Mouse (Mus musculus) intestine, postnatal 0 days (tissue): ENCODE measurements around the gene Aldh2. TPM values are rescaled to one million over a fixed set of nuclear protein-coding genes. Genes with fewer than 3 reads are reported as not detected.

Source experiments
- ATAC-seq: fragments of 200-750 bp; cut with Nextera tagmentation; 2 replicates; pipeline ENCODE4 v1.8.0; 2017; ENCODE audit warnings: mild to moderate bottlenecking, moderate TSS enrichment, moderate library complexity
- H3K27ac ChIP-seq: fragments of 300-500 bp; sonication (generic); 2 replicates; pipeline ENCODE4 v1.5.1; 2014; ENCODE audit warnings: mild to moderate bottlenecking, low read depth, low read length, moderate library complexity
- H3K27me3 ChIP-seq: fragments of 300-500 bp; sonication (generic); replicated peaks from 2 replicates; pipeline ENCODE4 v1.6.1; 2014; ENCODE audit warnings: low read length, mixed read lengths; ENCODE audit not compliant: control insufficient read depth, insufficient read depth
- H3K36me3 ChIP-seq: fragments of 300-500 bp; sonication (generic); 2 replicates; pipeline ENCODE4 v1.6.1; 2014; ENCODE audit warnings: mild to moderate bottlenecking, moderate library complexity; ENCODE audit not compliant: control insufficient read depth, insufficient read depth
- H3K4me1 ChIP-seq: fragments of 300-500 bp; sonication (generic); replicated peaks from 2 replicates; pipeline ENCODE4 v1.6.1; 2014; ENCODE audit warnings: antibody characterized with exemption, low read length, mixed read lengths; ENCODE audit not compliant: control insufficient read depth, insufficient read depth
- H3K4me2 ChIP-seq: fragments of 300-500 bp; sonication (generic); replicated peaks from 2 replicates; pipeline ENCODE4 v1.6.1; 2014; ENCODE audit warnings: low read depth, mild to moderate bottlenecking, moderate library complexity
- H3K4me3 ChIP-seq: fragments of 300-500 bp; sonication (generic); 2 replicates; pipeline ENCODE4 v1.5.1; 2014; ENCODE audit warnings: low read depth, low read length
- H3K9ac ChIP-seq: fragments of 300-500 bp; sonication (generic); 2 replicates; pipeline ENCODE4 v1.6.1; 2014; ENCODE audit warnings: mild to moderate bottlenecking, low read depth, low read length
- H3K9me3 ChIP-seq: fragments of 300-500 bp; sonication (generic); 2 replicates; pipeline ENCODE4 v1.6.1; 2016; ENCODE audit warnings: mixed run types; ENCODE audit not compliant: control insufficient read depth
- CTCF ChIP-seq: sonication (generic); IDR thresholded peaks from 2 replicates; pipeline ENCODE4 v1.5.1; 2016; ENCODE audit warnings: low read depth, mild to moderate bottlenecking, control low read depth, antibody characterized with exemption, moderate library complexity
- WGBS: fragments of 180-500 bp; shearing (Covaris S2); extraction: QIAGEN DNeasy Blood & Tissue Kit; methylation state at CpG from one replicate; pipeline ENCODE4 v1.1.7; 2014; 5-methylcytosine and 5-hydroxymethylcytosine counted together
- polyA plus RNA-seq: library from polyadenylated mRNA; unstranded; fragments of >200 nt; fragmentation: Nextera tagmentation; extraction: Ambion mirVana; gene quantifications from 2 replicates; pipeline ENCODE4 v1.2.1, GENCODE M21; 2015

Aldh2 gene
- polyA plus RNA-seq, 1 experiment from 2014 or later, result 181 TPM

- TF ChIP-seq CTCF, result no peak
- Histone ChIP-seq H3K9me3 (no peaks in the 10 kb centered on the region), H3K27ac (no peak overlapping the region), H3K4me1 (0 out of 2 replicates have a peak, but pooled peaks cover 3% of the 10 kb centered on the region), H3K27me3 (no peaks in the 10 kb centered on the region), H3K36me3 (peaks cover 30% of the 10 kb centered on the region), H3K4me3 (no peak overlapping the region), H3K4me2 (no peak overlapping the region), H3K9ac (no peak overlapping the region)
- WGBS, result 96% methylated on average over 8 of the region's 8 CpGs
- ATAC-seq, result no peak
Observed at GRCm38 (mm10) chr5:121581945-121582344, 11.7 kb downstream of the Aldh2 start.

GRCm38 (mm10) chr5:121576927-121577488, 16.6 kb downstream of the Aldh2 start:
- no peak for TF ChIP-seq CTCF
- ATAC-seq, result no peak
- H3K9me3 ChIP-seq, result no peaks in the 10 kb centered on the region
- peaks cover 75% of the 10 kb centered on the region for H3K36me3 ChIP-seq
- no peak overlapping the region for H3K9ac ChIP-seq
- H3K4me3 ChIP-seq, result no peak overlapping the region
- H3K4me1 ChIP-seq, result no peaks in the 10 kb centered on the region
- H3K27me3 ChIP-seq, result no peaks in the 10 kb centered on the region
- H3K27ac ChIP-seq, result no peak overlapping the region
- WGBS, result 84% methylated on average over 11 of the region's 11 CpGs
- no peak overlapping the region for H3K4me2 ChIP-seq

- no peak overlapping the region for H3K4me2 ChIP-seq
- ATAC-seq, result no peak
- no peaks in the 10 kb centered on the region for H3K4me1 ChIP-seq
- H3K36me3 ChIP-seq, result peaks cover 86% of the 10 kb centered on the region
- H3K9me3 ChIP-seq, result no peaks in the 10 kb centered on the region
- no peak for TF ChIP-seq CTCF
- WGBS, result 96% methylated on average over 11 of the region's 11 CpGs
- H3K27ac ChIP-seq, result no peak overlapping the region
- H3K27me3 ChIP-seq, result no peaks in the 10 kb centered on the region
- no peak overlapping the region for H3K4me3 ChIP-seq
- no peak overlapping the region for H3K9ac ChIP-seq
Observed at GRCm38 (mm10) chr5:121575867-121576266, 17.8 kb downstream of the Aldh2 start.

GRCm38 (mm10) chr5:121574145-121574544, 19.5 kb downstream of the Aldh2 start:
- Histone ChIP-seq H3K9ac (no peak overlapping the region), H3K27me3 (no peaks in the 10 kb centered on the region), H3K4me1 (no peaks in the 10 kb centered on the region), H3K4me2 (no peak overlapping the region), H3K9me3 (no peaks in the 10 kb centered on the region), H3K27ac (no peak overlapping the region), H3K36me3 (peaks cover 81% of the 10 kb centered on the region), H3K4me3 (no peak overlapping the region)
- TF ChIP-seq CTCF, result no peak
- no peak for ATAC-seq
- 91% methylated on average over 13 of the region's 13 CpGs for WGBS

GRCm38 (mm10) chr5:121570787-121571186, 22.8 kb downstream of the Aldh2 start:
- no peak overlapping the region for H3K4me3 ChIP-seq
- H3K27me3 ChIP-seq, result no peaks in the 10 kb centered on the region
- H3K36me3 ChIP-seq, result peaks cover 60% of the 10 kb centered on the region
- 52% methylated on average over 1 of the region's 1 CpGs for WGBS
- ATAC-seq, result no peak
- no peak overlapping the region for H3K9ac ChIP-seq
- TF ChIP-seq CTCF, result no peak
- H3K4me2 ChIP-seq, result no peak overlapping the region
- no peaks in the 10 kb centered on the region for H3K4me1 ChIP-seq
- no peaks in the 10 kb centered on the region for H3K9me3 ChIP-seq
- no peak overlapping the region for H3K27ac ChIP-seq

GRCm38 (mm10) chr5:121569881-121570420, 23.7 kb downstream of the Aldh2 start:
- ATAC-seq, result no peak

More at GRCm38 (mm10) chr5:121569881-121570420, 23.7 kb downstream of the Aldh2 start:
- Histone ChIP-seq H3K4me1 (0 out of 2 replicates have a peak, but pooled peaks cover 4% of the 10 kb centered on the region), H3K27ac (no peak overlapping the region), H3K4me2 (no peak overlapping the region), H3K4me3 (no peak overlapping the region), H3K9me3 (no peaks in the 10 kb centered on the region), H3K27me3 (no peaks in the 10 kb centered on the region), H3K9ac (no peak overlapping the region), H3K36me3 (peaks cover 52% of the 10 kb centered on the region)
- TF ChIP-seq CTCF, result no peak
- WGBS, result 73% methylated on average over 9 of the region's 9 CpGs
